Mouse (Mus musculus) lung, embryonic 16.5 days (tissue): ENCODE measurements around the gene Cmas. TPM values are rescaled to one million over a fixed set of nuclear protein-coding genes. Genes with fewer than 3 reads are reported as not detected.
A peak's percentile ranks its signal among the peaks of the same experiment; 100 is the strongest.

Experiments used
- ATAC-seq: fragments of 200-750 bp; cut with Nextera tagmentation; 2 replicates; pipeline ENCODE4 v1.8.0; 2017; ENCODE audit warnings: low read depth, mild to moderate bottlenecking, moderate library complexity
- H3K27ac ChIP-seq: fragments of 300-500 bp; sonication (generic); 2 replicates; pipeline ENCODE4 v1.5.1; 2014; ENCODE audit warnings: mild to moderate bottlenecking, control low read depth, low read length
- H3K27me3 ChIP-seq: fragments of 300-500 bp; sonication (generic); 2 replicates; pipeline ENCODE4 v1.6.1; 2014; ENCODE audit warnings: low read depth, low read length, mixed read lengths; ENCODE audit not compliant: control insufficient read depth, insufficient read depth
- H3K36me3 ChIP-seq: fragments of 300-500 bp; sonication (generic); 2 replicates; pipeline ENCODE4 v1.6.1; 2014; ENCODE audit warnings: low read length; ENCODE audit not compliant: control insufficient read depth, insufficient read depth
- H3K4me1 ChIP-seq: fragments of 300-500 bp; sonication (generic); replicated peaks from 2 replicates; pipeline ENCODE4 v1.6.1; 2014; ENCODE audit warnings: low read length, mixed read lengths; ENCODE audit not compliant: control insufficient read depth, insufficient read depth
- H3K4me2 ChIP-seq: fragments of 300-500 bp; sonication (generic); 2 replicates; pipeline ENCODE4 v1.6.1; 2014; ENCODE audit warnings: low read depth, low read length, control low read depth
- H3K4me3 ChIP-seq: fragments of 300-500 bp; sonication (generic); 2 replicates; pipeline ENCODE4 v1.5.1; 2014; ENCODE audit warnings: mild to moderate bottlenecking, low read length, control low read depth
- H3K9ac ChIP-seq: fragments of 300-500 bp; sonication (generic); 2 replicates; pipeline ENCODE4 v1.6.1; 2014; ENCODE audit warnings: low read length, control low read depth
- H3K9me3 ChIP-seq: fragments of 300-500 bp; sonication (generic); 2 replicates; pipeline ENCODE4 v1.6.1; 2016; ENCODE audit warnings: low read length; ENCODE audit not compliant: control insufficient read depth
- WGBS: fragments of 180-500 bp; shearing (Covaris S2); extraction: QIAGEN DNeasy Blood & Tissue Kit; methylation state at CpG from one replicate; pipeline ENCODE4 v1.1.7; 2014; 5-methylcytosine and 5-hydroxymethylcytosine counted together
- polyA plus RNA-seq: library from polyadenylated mRNA; unstranded; fragments of >200 nt; fragmentation: Nextera tagmentation; extraction: Ambion mirVana; gene quantifications from 2 replicates; pipeline ENCODE4 v1.2.1, GENCODE M21; 2015

Cmas gene
- polyA plus RNA-seq, 1 experiment from 2014 or later = 65.1 TPM

- WGBS = 37% methylated on average over 7 of the region's 7 CpGs
- Histone ChIP-seq H3K4me1 (peaks cover 15% of the 10 kb centered on the region), H3K27me3 (no peaks in the 10 kb centered on the region), H3K4me3 (peak overlapping the region; percentile 21; the same call in 1 of the 2 replicates), H3K9me3 (no peaks in the 10 kb centered on the region), H3K27ac (peak overlapping the region; percentile 72), H3K36me3 (no peaks in the 10 kb centered on the region), H3K4me2 (peak overlapping the region; percentile 35), H3K9ac (peak overlapping the region; percentile 54; the same call in 1 of the 2 replicates)
- no peak for ATAC-seq
These were observed 9.7 kb upstream of the Cmas start for GRCm38 (mm10) chr6:142746765-142747164.

GRCm38 (mm10) chr6:142747165-142747564 lies 9.3 kb upstream of the Cmas start:
- Histone ChIP-seq H3K4me2 (no peak overlapping the region), H3K27ac (peak overlapping the region; percentile 72), H3K9ac (no peak overlapping the region), H3K4me1 (peaks cover 15% of the 10 kb centered on the region), H3K36me3 (no peaks in the 10 kb centered on the region), H3K9me3 (no peaks in the 10 kb centered on the region), H3K4me3 (no peak overlapping the region), H3K27me3 (no peaks in the 10 kb centered on the region)
- no peak for ATAC-seq
- 44% methylated on average over 2 of the region's 2 CpGs for WGBS

- H3K9ac ChIP-seq = no peak overlapping the region
- peaks cover 15% of the 10 kb centered on the region for H3K4me1 ChIP-seq
- no peaks in the 10 kb centered on the region for H3K27me3 ChIP-seq
- no peak overlapping the region; the same call in 1 of the 2 replicates for H3K27ac ChIP-seq
- H3K9me3 ChIP-seq = no peaks in the 10 kb centered on the region
- H3K36me3 ChIP-seq = no peaks in the 10 kb centered on the region
- H3K4me3 ChIP-seq = no peak overlapping the region
- ATAC-seq = no peak
- no peak overlapping the region for H3K4me2 ChIP-seq
- 37% methylated on average over 8 of the region's 8 CpGs for WGBS
These were observed 8.3 kb upstream of the Cmas start for GRCm38 (mm10) chr6:142748057-142748708.

GRCm38 (mm10) chr6:142751365-142751764 lies 5.1 kb upstream of the Cmas start:
- H3K4me3 ChIP-seq = no peak overlapping the region
- no peak for ATAC-seq
- 51% methylated on average over 9 of the region's 9 CpGs for WGBS
- H3K36me3 ChIP-seq = no peaks in the 10 kb centered on the region
- H3K4me2 ChIP-seq = no peak overlapping the region
- no peak overlapping the region for H3K27ac ChIP-seq
- H3K4me1 ChIP-seq = peaks cover 15% of the 10 kb centered on the region
- peaks cover 3% of the 10 kb centered on the region; the same call in 1 of the 2 replicates for H3K27me3 ChIP-seq
- H3K9me3 ChIP-seq = no peaks in the 10 kb centered on the region
- no peak overlapping the region for H3K9ac ChIP-seq

- Histone ChIP-seq H3K27me3 (peaks cover 3% of the 10 kb centered on the region; the same call in 1 of the 2 replicates), H3K4me2 (no peak overlapping the region), H3K9ac (no peak overlapping the region), H3K4me1 (peaks cover 8% of the 10 kb centered on the region; the same call in 1 of the 2 replicates), H3K36me3 (no peaks in the 10 kb centered on the region), H3K27ac (no peak overlapping the region), H3K4me3 (no peak overlapping the region), H3K9me3 (no peaks in the 10 kb centered on the region)
- ATAC-seq = no peak
- WGBS = 41% methylated on average over 14 of the region's 14 CpGs
These were observed 3.9 kb upstream of the Cmas start for GRCm38 (mm10) chr6:142752331-142753246.

GRCm38 (mm10) chr6:142757334-142757965 lies 964 bp downstream of the Cmas start:
- H3K4me2 ChIP-seq = peak overlapping the region; percentile 86
- H3K27me3 ChIP-seq = peaks cover 3% of the 10 kb centered on the region; the same call in 1 of the 2 replicates
- H3K9ac ChIP-seq = peak overlapping the region; percentile 89
- ATAC-seq = peak; percentile 17; the same call in 1 of the 2 replicates
- no peaks in the 10 kb centered on the region for H3K36me3 ChIP-seq
- H3K9me3 ChIP-seq = no peaks in the 10 kb centered on the region
- 11% methylated on average over 10 of the region's 10 CpGs for WGBS
- H3K4me3 ChIP-seq = peak overlapping the region; percentile 82
- peaks cover 11% of the 10 kb centered on the region for H3K4me1 ChIP-seq
- H3K27ac ChIP-seq = peak overlapping the region; percentile 81

- WGBS = 88% methylated on average over 6 of the region's 6 CpGs
- Histone ChIP-seq H3K36me3 (no peaks in the 10 kb centered on the region), H3K9me3 (no peaks in the 10 kb centered on the region), H3K4me3 (peak overlapping the region; percentile 82), H3K9ac (peak overlapping the region; percentile 38; the same call in 1 of the 2 replicates), H3K4me1 (peaks cover 11% of the 10 kb centered on the region), H3K27ac (peak overlapping the region; percentile 51), H3K4me2 (peak overlapping the region; percentile 86), H3K27me3 (peaks cover 3% of the 10 kb centered on the region; the same call in 1 of the 2 replicates)
- ATAC-seq = no peak
These were observed 1.5 kb downstream of the Cmas start for GRCm38 (mm10) chr6:142757976-142758375.

- WGBS = 92% methylated on average over 6 of the region's 6 CpGs
- no peak overlapping the region for H3K4me3 ChIP-seq
- H3K36me3 ChIP-seq = no peaks in the 10 kb centered on the region
- peaks cover 11% of the 10 kb centered on the region for H3K4me1 ChIP-seq
- no peak overlapping the region for H3K9ac ChIP-seq
- no peak overlapping the region for H3K27ac ChIP-seq
- H3K27me3 ChIP-seq = peaks cover 3% of the 10 kb centered on the region; the same call in 1 of the 2 replicates
- no peak for ATAC-seq
- 0 out of 2 replicates have a peak overlapping the region, but pooled peaks have one; percentile 86 for H3K4me2 ChIP-seq
- no peaks in the 10 kb centered on the region for H3K9me3 ChIP-seq
These were observed 2.1 kb downstream of the Cmas start for GRCm38 (mm10) chr6:142758562-142758961.
